Mouse (Mus musculus) brain, embryonic 14.5 days (tissue): ENCODE measurements around the gene Polg.

ENCODE experiments used
- CTCF ChIP-seq: fragments of 200-500 bp; IDR thresholded peaks from 2 replicates; pipeline ENCODE4 v1.5.1; 2012; ENCODE audit warnings: inconsistent platforms, mild to moderate bottlenecking, moderate library complexity, borderline replicate concordance; ENCODE audit not compliant: insufficient read depth, insufficient read length; ENCODE audit errors: extremely low read depth
- POLR2A ChIP-seq: fragments of 200-500 bp; IDR thresholded peaks from 2 replicates; pipeline ENCODE4 v1.6.1; 2012; ENCODE audit warnings: mild to moderate bottlenecking, inconsistent platforms, borderline replicate concordance; ENCODE audit not compliant: poor library complexity, insufficient read depth, insufficient read length, severe bottlenecking; ENCODE audit errors: extremely low read depth

DNA sequence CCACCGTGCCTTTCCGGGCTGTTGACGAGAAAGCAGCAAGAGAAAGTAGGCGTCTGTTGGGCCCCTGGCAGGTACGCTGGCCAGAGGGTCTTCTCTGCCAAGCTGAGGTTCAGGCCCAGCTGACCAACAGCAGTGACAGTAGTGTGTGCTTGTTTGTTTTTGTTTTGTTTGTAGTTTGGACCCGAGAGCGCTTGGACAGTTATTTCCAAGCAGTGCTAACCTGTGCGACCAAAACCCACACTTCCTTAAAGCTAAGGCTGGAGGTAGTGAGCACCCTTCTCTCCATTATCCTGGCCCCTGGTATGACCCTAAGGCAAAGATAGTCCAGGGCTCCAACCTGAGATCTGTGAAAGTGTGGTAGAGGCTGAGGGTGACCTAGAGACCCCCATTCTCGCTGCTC is 49.7 kb upstream of the Polg start:
- TF ChIP-seq CTCF (no peak), POLR2A (no peak)
